Mouse (Mus musculus) liver, embryonic 14.5 days (tissue): ENCODE data around the gene Ttc37. TPM values are rescaled to one million over a fixed set of nuclear protein-coding genes. Genes with fewer than 3 reads are reported as not detected.

ENCODE experiments used
- ATAC-seq: fragments of 200-750 bp; cut with Nextera tagmentation; 2 replicates; pipeline ENCODE4 v1.8.0; 2017; ENCODE audit warnings: moderate number of reproducible peaks, mild to moderate bottlenecking, moderate library complexity; ENCODE audit not compliant: insufficient read depth
- DNase-seq, 3 experiments: peaks; one replicate each; pipeline ENCODE4 v3.0.0-alpha.2; 2012 to 2013; ENCODE audit warnings: low read depth in 3 of 3, low spot score in 3 of 3
- H3K27ac ChIP-seq: fragments of 300-500 bp; sonication (generic); 2 replicates; pipeline ENCODE4 v1.5.1; 2014; ENCODE audit warnings: moderate library complexity, mild to moderate bottlenecking, control low read depth, inconsistent platforms
- H3K27me3 ChIP-seq: fragments of 300-500 bp; sonication (generic); 2 replicates; pipeline ENCODE4 v1.6.1; 2014; ENCODE audit warnings: mild to moderate bottlenecking, low read length, moderate library complexity; ENCODE audit not compliant: control insufficient read depth, insufficient read depth
- H3K36me3 ChIP-seq: fragments of 300-500 bp; sonication (generic); replicated peaks from 2 replicates; pipeline ENCODE4 v1.6.1; 2014; ENCODE audit warnings: low read depth; ENCODE audit not compliant: control insufficient read depth, insufficient read depth
- H3K4me1 ChIP-seq, 2 experiments: fragments of 200-500 bp in 1 of 2; fragments of 300-500 bp in 1 of 2; sonication (generic) in 1 of 2; replicated peaks; 2 replicates each; pipeline ENCODE4 v1.6.1; 2012 to 2014; ENCODE audit warnings: antibody characterized with exemption in 1 of 2, inconsistent platforms in 1 of 2, low read length in 1 of 2; ENCODE audit not compliant: control insufficient read depth in 2 of 2, insufficient read depth in 2 of 2
- H3K4me2 ChIP-seq: fragments of 300-500 bp; sonication (generic); 2 replicates; pipeline ENCODE4 v1.6.1; 2014; ENCODE audit warnings: low read depth, mild to moderate bottlenecking, control low read depth, moderate library complexity
- H3K4me3 ChIP-seq, 2 experiments: fragments of 200-500 bp in 1 of 2; fragments of 300-500 bp in 1 of 2; sonication (generic) in 1 of 2; 2 replicates each; pipeline ENCODE4 v1.5.1; 2012 to 2014; ENCODE audit warnings: low read depth in 2 of 2, low read length in 2 of 2, mild to moderate bottlenecking in 2 of 2, control low read depth in 1 of 2, inconsistent platforms in 1 of 2, moderate library complexity in 1 of 2; ENCODE audit not compliant: insufficient read depth in 1 of 2
- H3K9ac ChIP-seq: fragments of 300-500 bp; sonication (generic); replicated peaks from 2 replicates; pipeline ENCODE4 v1.6.1; 2014; ENCODE audit warnings: mild to moderate bottlenecking, control low read depth, moderate library complexity
- H3K9me3 ChIP-seq: fragments of 300-500 bp; sonication (generic); 2 replicates; pipeline ENCODE4 v1.6.1; 2016; ENCODE audit warnings: low read length, mixed read lengths; ENCODE audit not compliant: control insufficient read depth
- CTCF ChIP-seq: IDR thresholded peaks from 2 replicates; pipeline ENCODE4 v1.5.1; 2016; ENCODE audit warnings: antibody characterized with exemption, low read depth, control low read depth
- EP300 ChIP-seq: IDR thresholded peaks from 2 replicates; pipeline ENCODE4 v1.6.1; 2016; ENCODE audit warnings: antibody characterized with exemption, low read depth
- WGBS: fragments of 180-500 bp; shearing (Covaris S2); extraction: QIAGEN DNeasy Blood & Tissue Kit; methylation state at CpG from one replicate; pipeline ENCODE4 v1.1.7; 2014; ENCODE audit not compliant: insufficient replicate concordance; 5-methylcytosine and 5-hydroxymethylcytosine counted together
- polyA plus RNA-seq, 2 experiments: library from polyadenylated mRNA; depleted of rRNA in 1 of 2; stranded (reverse) in 1 of 2; unstranded in 1 of 2; fragments of >200 nt; fragmentation: Nextera tagmentation in 1 of 2; extraction: Ambion mirVana in 1 of 2; gene quantifications; 2 replicates each; pipeline versions ENCODE4 v1.2.1 to v1.2.3; 2012 to 2014

Gene Ttc37
- polyA plus RNA-seq (2012; rRNA removed) (3.2 and 4.0 TPM in 2 replicates), polyA plus RNA-seq (2014; fragmentation: Nextera tagmentation; extraction: Ambion mirVana) (5.0 and 6.4 TPM in 2 replicates)

- Histone ChIP-seq H3K36me3 (no peaks in the 10 kb centered on the region), H3K27me3 (no peaks in the 10 kb centered on the region; the same call in 1 of the 2 replicates), H3K27ac (peak within 1 kb of the TSS; percentile 71), H3K9me3 (no peaks in the 10 kb centered on the region), H3K9ac (peak within 1 kb of the TSS; percentile 79), H3K4me2 (peak within 1 kb of the TSS; percentile 76), H3K4me3 (peak within 1 kb of the TSS; percentile 86 to 97), H3K4me1 (no peaks in the 10 kb centered on the region; a peak in 1 of 4 replicates)
- under 1% methylated on average over 34 of the region's 34 CpGs for WGBS
- TF ChIP-seq CTCF (no peak), EP300 (no peak)
- peak; percentile 97 for ATAC-seq
- DNase-seq, result peak; percentile 94 to 96 (median 95)
These were observed at the start of gene Ttc37, which contains the start of gene Arsk for GRCm38 (mm10) chr13:76098493-76099303. Gene Ttc37, plus strand, starts transcription at chr13:76098734. Gene Arsk, minus strand, starts transcription at chr13:76098660.

- peak; percentile 65 to 76 (median 69) for DNase-seq
- peak overlapping the region; percentile 51 for H3K27ac ChIP-seq
These were observed 42.9 kb upstream of the Ttc37 start for GRCm38 (mm10) chr13:76055391-76056232.

GRCm38 (mm10) chr13:76056261-76056724 is 42.2 kb upstream of the Ttc37 start:
- ATAC-seq, result peak; percentile 82
- H3K4me3 ChIP-seq, result peak overlapping the region; percentile 69 to 75
- no peak for TF ChIP-seq EP300
- peak; percentile 89 for TF ChIP-seq CTCF
- H3K27me3 ChIP-seq, result peaks cover 9% of the 10 kb centered on the region
- under 1% methylated on average over 33 of the region's 34 CpGs for WGBS
- DNase-seq, result peak; percentile 63 to 78 (median 66)
- H3K4me2 ChIP-seq, result peak overlapping the region; percentile 94
- no peaks in the 10 kb centered on the region for H3K9me3 ChIP-seq
- peaks cover 13% of the 10 kb centered on the region in 2 experiments for H3K4me1 ChIP-seq
- H3K27ac ChIP-seq, result peak overlapping the region; percentile 46
- H3K9ac ChIP-seq, result peak overlapping the region; percentile 73
- H3K36me3 ChIP-seq, result no peaks in the 10 kb centered on the region

More at GRCm38 (mm10) chr13:76055391-76056232, 42.9 kb upstream of the Ttc37 start:
- TF ChIP-seq CTCF (no peak), EP300 (no peak)
- H3K9ac ChIP-seq, result peak overlapping the region; percentile 73
- peaks cover 13% of the 10 kb centered on the region in 2 experiments for H3K4me1 ChIP-seq
- H3K36me3 ChIP-seq, result no peaks in the 10 kb centered on the region
- H3K9me3 ChIP-seq, result no peaks in the 10 kb centered on the region
- H3K27me3 ChIP-seq, result peaks cover 9% of the 10 kb centered on the region
- under 1% methylated on average over 57 of the region's 59 CpGs for WGBS
- peak; percentile 89 for ATAC-seq
- H3K4me3 ChIP-seq, result peak overlapping the region; percentile 69 to 75
- H3K4me2 ChIP-seq, result peak overlapping the region; percentile 94

GRCm38 (mm10) chr13:76056896-76057266 is 41.7 kb upstream of the Ttc37 start, which contains the start of gene Gpr150:
Gene Gpr150, minus strand, starts transcription at chr13:76056996.
- H3K36me3 ChIP-seq, result no peaks in the 10 kb centered on the region
- H3K9ac ChIP-seq, result peak within 1 kb of the TSS; percentile 73
- peaks cover 9% of the 10 kb centered on the region for H3K27me3 ChIP-seq
- H3K4me1 ChIP-seq, result peaks cover 13% of the 10 kb centered on the region in 2 experiments
- DNase-seq (no peak), ATAC-seq (no peak)
- H3K27ac ChIP-seq, result peak within 1 kb of the TSS; percentile 46
- peak within 1 kb of the TSS; percentile 94 for H3K4me2 ChIP-seq
- TF ChIP-seq CTCF, result no peak
- no peak for TF ChIP-seq EP300
- peak within 1 kb of the TSS; percentile 69 to 75 for H3K4me3 ChIP-seq
- WGBS, result 35% methylated on average over 10 of the region's 10 CpGs
- no peaks in the 10 kb centered on the region for H3K9me3 ChIP-seq
